Mouse (Mus musculus) erythroblast, adult 5-6 weeks (primary cell): Measurements from ENCODE around the gene Dchs2. TPM values are rescaled to one million over a fixed set of nuclear protein-coding genes. Genes with fewer than 3 reads are reported as not detected.
A peak's percentile ranks its signal among the peaks of the same experiment; 100 is the strongest.

Experiments used
- ATAC-seq: replicated peaks from 2 replicates; pipeline ENCODE4 v1.8.0; 2016; ENCODE audit warnings: moderate number of reproducible peaks, mild to moderate bottlenecking, moderate TSS enrichment, inconsistent platforms; ENCODE audit not compliant: poor library complexity, low FRiP score, severe bottlenecking
- total RNA-seq, 2 experiments: library from RNA; stranded (forward) in 1 of 2; stranded (reverse) in 1 of 2; fragments of 150-400 nt in 1 of 2; fragments of 200-764, 138-1000 nt in 1 of 2; gene quantifications; 2 replicates each; pipeline versions ENCODE4 v1.2.3 to v1.2.4; 2015 to 2017; ENCODE audit warnings: low replicate concordance in 2 of 2

The Dchs2 gene
- not detected in 2 replicates for total RNA-seq (2015; ENCODE audit: low replicate concordance)
- total RNA-seq (2017; ENCODE audit: low replicate concordance), result not detected in 2 replicates

- ATAC-seq, result no peak
Observed at GRCm38 (mm10) chr3:83127726-83128448, at the start of gene Dchs2. TSS of gene Dchs2 (plus strand) at chr3:83127948.

DNA sequence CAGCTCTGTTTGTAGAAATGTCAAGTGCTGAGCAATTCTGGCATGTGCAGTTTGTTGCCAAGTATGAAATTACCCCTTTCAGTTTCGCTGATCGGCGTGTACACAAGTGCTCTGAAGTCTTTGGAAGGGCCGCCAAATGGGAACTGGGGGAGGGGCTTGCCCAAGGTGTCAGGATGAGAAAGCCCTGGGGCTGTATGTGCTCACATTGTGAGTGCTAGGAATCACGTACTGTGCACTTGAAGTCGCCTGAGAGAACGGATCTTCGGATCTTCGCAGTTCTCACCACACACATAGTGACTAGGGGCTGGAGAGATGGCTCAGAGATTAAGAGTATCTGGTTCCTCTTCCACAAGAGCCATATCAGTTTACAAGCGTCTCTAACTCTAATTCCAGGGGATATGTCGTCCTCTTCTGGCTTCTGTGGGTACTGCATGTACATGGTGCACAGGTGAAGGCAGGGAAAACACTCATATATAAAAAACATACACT is 47.1 kb upstream of the Dchs2 start:
- 0 out of 2 replicates have a peak, but pooled peaks have one; percentile 43 for ATAC-seq

DNA sequence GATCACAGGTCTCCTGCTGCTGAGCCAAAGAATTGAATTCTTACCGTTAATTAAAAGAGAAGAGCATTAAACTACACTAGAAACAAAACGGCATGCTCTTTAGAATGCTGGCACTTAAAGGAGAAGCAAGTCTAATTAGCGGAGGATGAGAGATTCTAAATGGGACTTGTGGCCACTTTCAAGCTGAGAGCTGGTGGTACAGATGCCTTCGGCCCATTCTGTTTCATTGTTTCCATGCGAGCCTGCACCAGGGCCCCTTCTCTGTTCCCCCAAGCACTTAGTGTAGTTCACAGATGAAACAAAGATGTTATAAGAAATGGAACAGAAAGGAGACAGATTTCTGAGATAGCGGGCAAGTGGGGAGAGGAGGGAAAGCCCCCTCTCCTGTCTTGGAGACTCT is 30.2 kb upstream of the Dchs2 start:
- ATAC-seq, result no peak

- ATAC-seq, result no peak
Observed at GRCm38 (mm10) chr3:83098546-83099034, 29.2 kb upstream of the Dchs2 start.

GRCm38 (mm10) chr3:83099139-83099538 is 28.6 kb upstream of the Dchs2 start:
- ATAC-seq, result no peak

- ATAC-seq, result no peak
Observed at GRCm38 (mm10) chr3:83099651-83100050, 28.1 kb upstream of the Dchs2 start.

- ATAC-seq, result no peak
Observed at GRCm38 (mm10) chr3:83102286-83102685, 25.5 kb upstream of the Dchs2 start.

- ATAC-seq, result no peak
Observed at GRCm38 (mm10) chr3:83110163-83110562, 17.6 kb upstream of the Dchs2 start.

DNA sequence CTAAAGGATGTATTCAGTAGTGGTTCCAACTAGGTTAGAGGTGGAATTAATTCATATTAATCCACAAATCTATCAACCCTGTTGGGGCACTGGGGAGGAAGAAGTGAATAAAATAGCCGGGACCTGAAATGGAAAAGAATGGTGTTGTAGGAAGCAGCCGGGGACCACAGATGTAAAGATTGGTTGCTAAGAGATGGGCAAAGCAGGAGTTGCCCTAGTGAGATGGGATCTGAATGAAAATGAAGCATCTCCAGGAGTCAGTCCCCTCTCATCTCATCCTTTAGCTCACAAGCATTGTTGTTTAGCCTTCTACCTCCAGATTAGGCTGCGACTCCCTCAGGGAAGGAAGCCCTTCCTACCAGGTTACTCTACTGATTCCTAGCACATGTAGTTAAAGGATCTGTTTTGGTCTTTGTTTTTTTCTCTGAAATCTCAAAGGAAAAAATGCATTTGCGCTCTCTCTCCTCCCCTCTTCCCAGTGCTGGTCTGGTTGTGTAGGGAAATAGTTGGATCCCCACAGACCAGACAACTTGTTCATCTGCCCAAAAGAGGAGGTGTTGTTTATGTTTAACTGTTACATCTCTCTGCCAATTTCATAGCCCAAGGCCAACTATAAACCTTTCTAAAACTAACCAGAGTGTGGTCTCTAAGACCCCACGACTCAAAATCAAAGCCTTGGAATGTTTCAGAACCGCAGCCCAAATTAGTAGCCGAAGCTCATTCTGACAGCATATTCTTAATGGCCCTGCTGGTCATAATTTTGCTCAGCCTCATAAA is 16.1 kb upstream of the Dchs2 start:
- ATAC-seq, result no peak

DNA sequence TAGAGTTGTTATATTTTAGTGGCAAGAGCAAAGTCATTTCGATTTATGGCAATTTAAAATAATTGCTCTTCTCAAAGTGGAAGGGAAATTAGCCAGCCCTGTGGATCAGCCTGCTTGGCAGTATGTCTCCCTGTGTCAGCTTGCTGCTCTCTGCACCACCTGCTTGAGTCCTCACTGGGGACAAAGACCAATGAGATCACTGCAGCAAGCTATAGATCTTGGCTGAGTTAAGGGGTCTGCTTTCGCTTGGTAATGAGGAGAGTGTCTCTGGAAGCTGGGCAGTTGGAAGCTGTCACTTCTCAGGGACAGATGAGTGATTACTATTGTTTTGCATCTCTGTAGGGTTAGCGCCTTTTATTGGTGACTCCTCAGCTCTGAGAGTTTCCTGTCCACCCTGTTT is 14.9 kb upstream of the Dchs2 start:
- ATAC-seq, result no peak

- no peak for ATAC-seq
Observed at GRCm38 (mm10) chr3:83114946-83115345, 12.8 kb upstream of the Dchs2 start.

DNA sequence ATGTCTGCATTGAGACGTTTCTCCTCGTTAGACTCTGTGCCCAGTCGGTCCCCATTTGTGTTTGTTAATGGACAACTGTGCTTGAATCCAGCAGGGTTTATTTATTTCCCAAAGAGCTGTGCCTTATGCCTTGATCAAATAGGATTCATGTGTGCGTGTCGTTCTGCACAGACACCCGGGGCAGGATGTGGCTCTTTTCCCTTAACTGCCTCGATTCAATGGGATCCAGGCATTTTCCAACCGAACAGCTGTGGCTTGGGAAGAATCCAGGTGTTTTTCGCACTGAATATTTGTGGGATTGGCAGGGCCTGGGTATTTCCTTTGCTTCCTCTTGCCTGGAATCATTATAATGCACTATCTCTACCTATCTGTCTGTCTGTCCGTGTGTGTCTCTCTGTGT is 10.2 kb upstream of the Dchs2 start:
- no peak for ATAC-seq

GRCm38 (mm10) chr3:83123945-83124344 is 3.8 kb upstream of the Dchs2 start:
- peak; percentile 91 for ATAC-seq

GRCm38 (mm10) chr3:83127088-83127725 is 541 bp upstream of the Dchs2 start:
- ATAC-seq, result no peak

GRCm38 (mm10) chr3:83128449-83128922 is 738 bp downstream of the Dchs2 start:
- no peak for ATAC-seq

GRCm38 (mm10) chr3:83129151-83129550 is 1.4 kb downstream of the Dchs2 start:
- ATAC-seq, result no peak

DNA sequence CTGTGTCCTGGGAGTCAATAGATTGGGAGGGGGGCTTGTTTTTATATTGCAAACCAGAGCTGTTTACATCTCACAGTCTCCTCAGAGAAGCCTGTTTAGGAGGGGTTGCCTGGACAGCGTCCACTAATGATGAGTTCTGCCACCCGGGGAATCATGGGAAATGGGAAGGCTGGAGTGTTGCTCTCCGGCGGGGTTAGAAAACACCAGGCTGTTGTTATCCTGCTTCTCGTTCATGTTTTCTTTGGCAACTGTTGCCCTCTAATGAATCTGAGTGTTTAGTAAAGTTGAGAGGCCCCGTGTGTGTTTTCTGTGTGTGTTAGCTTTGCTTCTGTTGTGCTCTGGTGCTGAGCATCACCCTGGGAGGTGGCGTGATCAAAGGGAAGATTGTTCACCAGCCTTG is 8.7 kb downstream of the Dchs2 start:
- no peak for ATAC-seq

DNA sequence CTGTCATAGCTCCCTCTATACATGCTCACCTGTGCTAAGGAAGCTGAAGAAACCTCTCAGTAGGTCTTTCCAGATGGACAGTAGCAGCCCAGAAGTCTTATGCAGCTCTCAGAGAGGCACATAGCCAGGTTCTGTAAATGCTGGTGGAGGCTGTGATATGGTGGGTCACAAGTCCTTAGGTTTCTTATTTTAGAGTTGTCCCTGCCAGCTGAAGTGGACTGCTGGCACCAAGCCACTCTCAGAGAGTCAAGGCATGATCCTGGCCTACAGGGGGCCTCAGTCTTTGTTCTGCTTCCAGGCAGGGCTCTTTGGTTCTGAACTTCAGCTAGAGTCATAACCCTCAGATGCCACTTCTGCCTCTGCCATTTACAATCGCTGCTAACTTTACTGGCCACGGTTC is 11.1 kb downstream of the Dchs2 start:
- ATAC-seq, result no peak

GRCm38 (mm10) chr3:83145610-83146009 is 17.9 kb downstream of the Dchs2 start:
- ATAC-seq, result no peak
